Mouse (Mus musculus): Measurements from ENCODE around the gene Spon1. TPM values are rescaled to one million over a fixed set of nuclear protein-coding genes. Genes with fewer than 3 reads are reported as not detected.

Gene Spon1
- total and polyA plus RNA-seq, 3 experiments: 8.3 to 11.8 (median 11.5) TPM

- 61% methylated on average over 2 of the region's 2 CpGs for WGBS
- TF ChIP-seq POLR2A (IDR thresholded peaks at IDR 0.05; ENCODE audit: insufficient read depth, low read depth, low read length) (no peak), EP300 (IDR thresholded peaks at IDR 0.05; ENCODE audit: insufficient read depth, low read depth, low read length) (no peak), CTCF (IDR thresholded peaks at IDR 0.05) (no peak)
- H3K4me1 ChIP-seq (ENCODE audit: control insufficient read depth, insufficient read depth, low read length): no peaks in the 10 kb centered on the region; the same call in 1 of the 2 replicates
- H3K27me3 ChIP-seq (ENCODE audit: control insufficient read depth, insufficient read depth, low read length): no peaks in the 10 kb centered on the region
- no peaks in the 10 kb centered on the region for H3K79me2 ChIP-seq (replicated peaks; ENCODE audit: control insufficient read depth, insufficient read depth, low read length)
- no peak for DNase-seq
- H3K4me3 ChIP-seq: no peak overlapping the region
- H3K9ac ChIP-seq (ENCODE audit: low read depth, low read length): no peak overlapping the region
- H3K36me3 ChIP-seq (ENCODE audit: control insufficient read depth, insufficient read depth, low read length): no peaks in the 10 kb centered on the region
- intact Hi-C loops (cut with DNase I): no loop called here
- no peak overlapping the region for H3K27ac ChIP-seq
Measured at GRCm38 (mm10) chr7:113828576-113828975, 62.8 kb downstream of the Spon1 start.

- 78% methylated on average over 4 of the region's 4 CpGs for WGBS
- Histone ChIP-seq H3K27ac (no peak overlapping the region), H3K27me3 (ENCODE audit: control insufficient read depth, insufficient read depth, low read length) (no peaks in the 10 kb centered on the region), H3K79me2 (replicated peaks; ENCODE audit: control insufficient read depth, insufficient read depth, low read length) (no peaks in the 10 kb centered on the region), H3K9ac (ENCODE audit: low read depth, low read length) (no peak overlapping the region), H3K36me3 (ENCODE audit: control insufficient read depth, insufficient read depth, low read length) (no peaks in the 10 kb centered on the region), H3K4me1 (ENCODE audit: control insufficient read depth, insufficient read depth, low read length) (no peaks in the 10 kb centered on the region), H3K4me3 (no peak overlapping the region)
- intact Hi-C loops (cut with DNase I): no loop called here
- TF ChIP-seq EP300 (IDR thresholded peaks at IDR 0.05; ENCODE audit: insufficient read depth, low read depth, low read length) (no peak), POLR2A (IDR thresholded peaks at IDR 0.05; ENCODE audit: insufficient read depth, low read depth, low read length) (no peak), CTCF (IDR thresholded peaks at IDR 0.05) (no peak)
- DNase-seq: no peak
Measured at GRCm38 (mm10) chr7:113837151-113837550, 71.4 kb downstream of the Spon1 start.

- H3K4me3 ChIP-seq: no peak overlapping the region
- no peaks in the 10 kb centered on the region for H3K27me3 ChIP-seq (ENCODE audit: control insufficient read depth, insufficient read depth, low read length)
- TF ChIP-seq CTCF (IDR thresholded peaks at IDR 0.05): no peak
- no peak for TF ChIP-seq EP300 (IDR thresholded peaks at IDR 0.05; ENCODE audit: insufficient read depth, low read depth, low read length)
- TF ChIP-seq POLR2A (IDR thresholded peaks at IDR 0.05; ENCODE audit: insufficient read depth, low read depth, low read length): no peak
- no peak overlapping the region for H3K27ac ChIP-seq
- H3K36me3 ChIP-seq (ENCODE audit: control insufficient read depth, insufficient read depth, low read length): no peaks in the 10 kb centered on the region
- intact Hi-C loops (cut with DNase I): no loop called here
- no peaks in the 10 kb centered on the region for H3K4me1 ChIP-seq (ENCODE audit: control insufficient read depth, insufficient read depth, low read length)
- WGBS: 87% methylated on average over 8 of the region's 8 CpGs
- H3K79me2 ChIP-seq (replicated peaks; ENCODE audit: control insufficient read depth, insufficient read depth, low read length): no peaks in the 10 kb centered on the region
- no peak for DNase-seq
- no peak overlapping the region for H3K9ac ChIP-seq (ENCODE audit: low read depth, low read length)
Measured at GRCm38 (mm10) chr7:113839431-113839830, 73.6 kb downstream of the Spon1 start.

- DNase-seq: no peak
- Histone ChIP-seq H3K36me3 (ENCODE audit: control insufficient read depth, insufficient read depth, low read length) (no peaks in the 10 kb centered on the region), H3K9ac (ENCODE audit: low read depth, low read length) (no peak overlapping the region), H3K79me2 (replicated peaks; ENCODE audit: control insufficient read depth, insufficient read depth, low read length) (no peaks in the 10 kb centered on the region), H3K27ac (no peak overlapping the region), H3K4me1 (ENCODE audit: control insufficient read depth, insufficient read depth, low read length) (no peaks in the 10 kb centered on the region), H3K4me3 (no peak overlapping the region), H3K27me3 (ENCODE audit: control insufficient read depth, insufficient read depth, low read length) (no peaks in the 10 kb centered on the region)
- TF ChIP-seq POLR2A (IDR thresholded peaks at IDR 0.05; ENCODE audit: insufficient read depth, low read depth, low read length) (no peak), CTCF (IDR thresholded peaks at IDR 0.05) (no peak), EP300 (IDR thresholded peaks at IDR 0.05; ENCODE audit: insufficient read depth, low read depth, low read length) (no peak)
- 88% methylated on average over 2 of the region's 2 CpGs for WGBS
- intact Hi-C loops (cut with DNase I): no loop called here
Measured at GRCm38 (mm10) chr7:113841521-113841920, 75.7 kb downstream of the Spon1 start.

- 72% methylated on average over 2 of the region's 2 CpGs for WGBS
- Histone ChIP-seq H3K9ac (ENCODE audit: low read depth, low read length) (no peak overlapping the region), H3K79me2 (replicated peaks; ENCODE audit: control insufficient read depth, insufficient read depth, low read length) (no peaks in the 10 kb centered on the region), H3K4me1 (ENCODE audit: control insufficient read depth, insufficient read depth, low read length) (no peaks in the 10 kb centered on the region), H3K4me3 (no peak overlapping the region), H3K27me3 (ENCODE audit: control insufficient read depth, insufficient read depth, low read length) (no peaks in the 10 kb centered on the region), H3K36me3 (ENCODE audit: control insufficient read depth, insufficient read depth, low read length) (no peaks in the 10 kb centered on the region), H3K27ac (no peak overlapping the region)
- no peak for DNase-seq
- no peak for TF ChIP-seq CTCF (IDR thresholded peaks at IDR 0.05)
- intact Hi-C loops (cut with DNase I): no loop called here
Measured at GRCm38 (mm10) chr7:113843150-113843549, 77.4 kb downstream of the Spon1 start.

GRCm38 (mm10) chr7:113845191-113845590 lies 79.4 kb downstream of the Spon1 start:
- intact Hi-C loops (cut with DNase I): no loop called here
- H3K9ac ChIP-seq (ENCODE audit: low read depth, low read length): no peak overlapping the region
- WGBS: 76% methylated on average over 5 of the region's 5 CpGs
- H3K4me1 ChIP-seq (ENCODE audit: control insufficient read depth, insufficient read depth, low read length): no peaks in the 10 kb centered on the region
- no peak for DNase-seq
- no peak overlapping the region for H3K27ac ChIP-seq
- H3K4me3 ChIP-seq: no peak overlapping the region
- TF ChIP-seq POLR2A (IDR thresholded peaks at IDR 0.05; ENCODE audit: insufficient read depth, low read depth, low read length) (no peak), CTCF (IDR thresholded peaks at IDR 0.05) (no peak), EP300 (IDR thresholded peaks at IDR 0.05; ENCODE audit: insufficient read depth, low read depth, low read length) (no peak)
- H3K79me2 ChIP-seq (replicated peaks; ENCODE audit: control insufficient read depth, insufficient read depth, low read length): no peaks in the 10 kb centered on the region
- no peaks in the 10 kb centered on the region for H3K27me3 ChIP-seq (ENCODE audit: control insufficient read depth, insufficient read depth, low read length)
- no peaks in the 10 kb centered on the region for H3K36me3 ChIP-seq (ENCODE audit: control insufficient read depth, insufficient read depth, low read length)

All from heart, adult 2 months (tissue).